ENCODE assay signal across 20 mouse cellular contexts in genomic region chr7:79288422-79288821, GRCm38 (mm10). TPM values are rescaled to one million over a fixed set of nuclear protein-coding genes. Genes with fewer than 3 reads are reported as not detected.
DNase-seq lines count a peak whose midpoint lies in the region; ATAC-seq and TF ChIP-seq lines count a peak whose summit lies in the region.
"Had no signal": no experiment of that assay in that cellular context is flagged by ENCODE, and none has a peak within 500 bp of the region (broad histone marks: within the 10 kb centered on the region; RNA-seq: fewer than 3 reads in every experiment).

No protein-coding gene starts in this region.

- H3K36me3 ChIP-seq in lung, postnatal 0 days (ENCODE audit: insufficient read depth, low read length), result no peaks in the 10 kb centered on the region
- no peaks in the 10 kb centered on the region for H3K36me3 ChIP-seq in stomach, postnatal 0 days (ENCODE audit: control insufficient read depth, insufficient read depth, low read length)
- H3K36me3 ChIP-seq: embryonic facial prominence, embryonic 15.5 days; heart, embryonic 15.5 days; hindbrain, embryonic 15.5 days; neural tube, embryonic 13.5 days had no signal

- no peak overlapping the region for H3K4me3 ChIP-seq in gastrocnemius, adult 2 months
- H3K4me3 ChIP-seq in lung, postnatal 0 days (ENCODE audit: low read depth, low read length), result no peak overlapping the region
- H3K4me3 ChIP-seq in stomach, postnatal 0 days (ENCODE audit: low read depth, low read length), result no peak overlapping the region
- H3K4me3 ChIP-seq: embryonic facial prominence, embryonic 15.5 days; heart, embryonic 15.5 days; hindbrain, embryonic 15.5 days; neural tube, embryonic 13.5 days had no signal

- no peaks in the 10 kb centered on the region for H3K27me3 ChIP-seq in lung, postnatal 0 days (replicated peaks; ENCODE audit: insufficient read depth, low read length)
- no peaks in the 10 kb centered on the region for H3K27me3 ChIP-seq in stomach, postnatal 0 days (ENCODE audit: control insufficient read depth, insufficient read depth, low read length)
- H3K27me3 ChIP-seq: CH12.LX; embryonic facial prominence, embryonic 15.5 days; heart, embryonic 15.5 days; hindbrain, embryonic 15.5 days; neural tube, embryonic 13.5 days had no signal

- no peak overlapping the region for H3K9ac ChIP-seq in lung, postnatal 0 days (replicated peaks; ENCODE audit: low read depth)
- no peak overlapping the region for H3K9ac ChIP-seq in stomach, postnatal 0 days (ENCODE audit: low read length)
- H3K9ac ChIP-seq: embryonic facial prominence, embryonic 15.5 days; forebrain, postnatal 0 days; heart, embryonic 15.5 days; hindbrain, embryonic 15.5 days; neural tube, embryonic 13.5 days had no signal

- no peak overlapping the region for H3K27ac ChIP-seq in gastrocnemius, adult 2 months
- peak overlapping the region; percentile 81 for H3K27ac ChIP-seq in lung, postnatal 0 days (ENCODE audit: low read length)
- H3K27ac ChIP-seq in stomach, postnatal 0 days (replicated peaks), result peak overlapping the region; percentile 69
- H3K27ac ChIP-seq: embryonic facial prominence, embryonic 15.5 days; heart, embryonic 15.5 days; hindbrain, embryonic 15.5 days; kidney, postnatal 0 days; neural tube, embryonic 13.5 days had no signal

- peak; percentile 76 for TF ChIP-seq EP300 in lung, postnatal 0 days (IDR thresholded peaks at IDR 0.05)
- no peak for TF ChIP-seq EP300 in stomach, postnatal 0 days (optimal IDR thresholded peaks at IDR 0.05)

- ATAC-seq in lung, postnatal 0 days, result peak; percentile 78
- peak; percentile 81 for ATAC-seq in stomach, postnatal 0 days (ENCODE audit: low FRiP score, low TSS enrichment)
- ATAC-seq in monocyte, adult 5-6 weeks (replicated peaks; ENCODE audit: insufficient number of reproducible peaks, low FRiP score, low TSS enrichment, poor library complexity, severe bottlenecking), result no peak
- ATAC-seq: forebrain, postnatal 0 days had no signal

- DNase-seq in gastrocnemius, adult 2 months, result peak; percentile 1
- DNase-seq in gastrocnemius, adult 8-10 months (ENCODE audit: low spot score in 2 of 2), result no peak
- peak; percentile 88 for DNase-seq in lung, postnatal 0 days (ENCODE audit: low spot score)
- no peak for DNase-seq in lung, postnatal 14 days
- DNase-seq in NIH3T3 (ENCODE audit: low read depth), result peak; percentile 74
- DNase-seq in stomach, postnatal 0 days (ENCODE audit: low spot score), result no peak
- DNase-seq: B cell, adult 2 months; cerebellum, adult 9-10 months; forebrain, postnatal 0 days; heart, postnatal 36 days; kidney, adult 2 months; midbrain, embryonic 14.5 days; thymus, postnatal 14 days had no signal

- no peak overlapping the region for H3K4me2 ChIP-seq in lung, postnatal 0 days (replicated peaks; ENCODE audit: low read depth, low read length)
- H3K4me2 ChIP-seq in stomach, postnatal 0 days (replicated peaks; ENCODE audit: low read depth), result no peak overlapping the region
- H3K4me2 ChIP-seq: embryonic facial prominence, embryonic 15.5 days; heart, embryonic 15.5 days; hindbrain, embryonic 15.5 days; neural tube, embryonic 13.5 days had no signal

- peaks cover 38% of the 10 kb centered on the region; the same call in 1 of the 2 replicates for H3K4me1 ChIP-seq in lung, postnatal 0 days (ENCODE audit: insufficient read depth, low read depth, low read length)
- peaks cover 2% of the 10 kb centered on the region; the same call in 1 of the 2 replicates for H3K4me1 ChIP-seq in stomach, postnatal 0 days (replicated peaks; ENCODE audit: control insufficient read depth, insufficient read depth)

- intact Hi-C loops in gastrocnemius, adult 2 months (cut with DNase I), result no loop called here

- no peak for TF ChIP-seq CTCF in gastrocnemius, adult 2 months (IDR thresholded peaks at IDR 0.05)
- no peak for TF ChIP-seq CTCF in lung, postnatal 0 days (IDR thresholded peaks at IDR 0.05)
- TF ChIP-seq CTCF in stomach, postnatal 0 days (IDR thresholded peaks at IDR 0.05; ENCODE audit: low read depth), result no peak

- no peaks in the 10 kb centered on the region for H3K9me3 ChIP-seq in lung, postnatal 0 days (ENCODE audit: low read length)
- H3K9me3 ChIP-seq in stomach, postnatal 0 days (ENCODE audit: control insufficient read depth, low read length), result no peaks in the 10 kb centered on the region
- H3K9me3 ChIP-seq: embryonic facial prominence, embryonic 15.5 days; heart, embryonic 15.5 days; hindbrain, embryonic 15.5 days; neural tube, embryonic 13.5 days had no signal

- 56% methylated on average over 5 of the region's 5 CpGs for WGBS in lung, postnatal 0 days
- WGBS in stomach, postnatal 0 days, result 58% methylated on average over 5 of the region's 5 CpGs

RNA-seq across cellular contexts. Expression of gene Abhd2, which starts 15.4 kb away (rescaled TPM):
- total RNA-seq in gastrocnemius, adult 2 months (2021), result 1 to 10 TPM; 4.3 to 6.4 TPM
- 1 to 10 TPM; 2.7 to 4.5 (median 4.0) TPM for total RNA-seq in gastrocnemius, adult 8-10 months (2022)
- 22.8 and 25.2 TPM in 2 replicates for polyA plus RNA-seq in lung, postnatal 0 days (2015; fragmentation: Nextera tagmentation; extraction: Ambion mirVana)
- 24.6 and 27.5 TPM in 2 replicates for polyA plus RNA-seq in stomach, postnatal 0 days (2015; fragmentation: Nextera tagmentation; extraction: Ambion mirVana)
- total RNA-seq in monocyte, adult 5-6 weeks (2017), result 39.9 to 69.6 TPM (median 41.0 TPM) in 3 replicates

Comparison
In these comparisons a context has a peak if more than half of its experiments do, and no peak if none do; other contexts are left out.
1. DNase-seq: peak in gastrocnemius, adult 2 months (single experiment), lung, postnatal 0 days (single experiment) and NIH3T3 (single experiment); none in gastrocnemius, adult 8-10 months (0 of 2), lung, postnatal 14 days (single experiment) and stomach, postnatal 0 days (single experiment).